ENCODE assay signal across 8 mouse cellular contexts in genomic region chr11:118289999-118290889, GRCm38 (mm10). TPM values are rescaled to one million over a fixed set of nuclear protein-coding genes. Genes with fewer than 3 reads are reported as not detected.
DNase-seq lines count a peak whose midpoint lies in the region; ATAC-seq lines count a peak whose summit lies in the region.

Gene Usp36 (minus strand): TSS chr11:118290244.

- DNase-seq in adipocyte (ENCODE audit: low spot score): peak; percentile 100
- peak; percentile 100 for DNase-seq in embryo, embryonic 10 days (ENCODE audit: low spot score)
- DNase-seq in gastrocnemius, postnatal 10 days: peak; percentile 100
- peak; percentile 100 for DNase-seq in induced T-regulatory cell, adult 2 months (ENCODE audit: low read depth)
- DNase-seq in left cerebral cortex, adult 9 months (ENCODE audit: low spot score in 2 of 2): peak; percentile 100
- DNase-seq in right cerebral cortex, postnatal 14 days: peak; percentile 100
- DNase-seq in urinary bladder, postnatal 36 days (ENCODE audit: low spot score in 2 of 2): peak; percentile 99 to 100

- ATAC-seq in megakaryocyte progenitor cell, adult 5-6 weeks (replicated peaks; ENCODE audit: poor library complexity): peak; percentile 96

RNA-seq across cellular contexts. Expression of gene Usp36, which starts in this region (rescaled TPM):
- total RNA-seq in gastrocnemius, postnatal 10 days (2021): 10 to 100 TPM in 1 of 2 experiments, 1 to 10 TPM in 1; 9.7 to 14.1 TPM
- 19.1 and 23.7 TPM in 2 replicates for total RNA-seq in megakaryocyte progenitor cell, adult 5-6 weeks (2015)
- total RNA-seq in megakaryocyte progenitor cell, adult 5-6 weeks (2017): 11.7 and 14.1 TPM in 2 replicates

Comparison
In these comparisons a context has a peak if more than half of its experiments do, and no peak if none do; other contexts are left out.
1. Peak in every context shown above with its lines: DNase-seq and ATAC-seq.